Mouse (Mus musculus) kidney, adult 2 months (tissue): ENCODE data around the gene Lpp. TPM values are rescaled to one million over a fixed set of nuclear protein-coding genes. Genes with fewer than 3 reads are reported as not detected.

Source experiments
- DNase-seq: peaks from one replicate; pipeline ENCODE4 v3.0.0; 2021
- H3K27ac ChIP-seq: fragments of 200-500 bp; 2 replicates; pipeline ENCODE4 v1.5.1; 2012; ENCODE audit warnings: low read depth, low read length, control low read depth, inconsistent platforms; ENCODE audit not compliant: insufficient read depth
- H3K27me3 ChIP-seq: fragments of 200-500 bp; replicated peaks from 2 replicates; pipeline ENCODE4 v1.6.1; 2012; ENCODE audit warnings: mild to moderate bottlenecking, moderate library complexity, low read length, inconsistent platforms; ENCODE audit not compliant: control insufficient read depth, insufficient read depth
- H3K36me3 ChIP-seq: fragments of 200-500 bp; 2 replicates; pipeline ENCODE4 v1.6.1; 2012; ENCODE audit warnings: mild to moderate bottlenecking, moderate library complexity, low read length, inconsistent platforms; ENCODE audit not compliant: control insufficient read depth, insufficient read depth
- H3K4me1 ChIP-seq: fragments of 200-500 bp; 2 replicates; pipeline ENCODE4 v1.6.1; 2011; ENCODE audit warnings: low read length; ENCODE audit not compliant: control insufficient read depth, insufficient read depth
- H3K4me3 ChIP-seq: fragments of 200-500 bp; 2 replicates; pipeline ENCODE4 v1.5.1; 2011; ENCODE audit warnings: mild to moderate bottlenecking, low read depth, low read length, control low read depth; ENCODE audit not compliant: insufficient read depth
- CTCF ChIP-seq: fragments of 200-500 bp; conservative IDR thresholded peaks from 2 replicates; pipeline ENCODE4 v1.5.1; 2011; ENCODE audit warnings: low read depth, mild to moderate bottlenecking, control low read depth, low read length, moderate library complexity, mixed read lengths; ENCODE audit not compliant: insufficient read depth, insufficient read length
- POLR2A ChIP-seq: fragments of 200-500 bp; IDR thresholded peaks from one replicate; pipeline ENCODE4 v1.6.1; 2011; ENCODE audit warnings: low read depth, low read length, control low read depth
- WGBS: fragments of 180-500 bp; shearing (Covaris S2); methylation state at CpG from one replicate; pipeline ENCODE4 v1.1.7; 2018; 5-methylcytosine and 5-hydroxymethylcytosine counted together
- polyA plus RNA-seq: library from polyadenylated mRNA; depleted of rRNA; stranded (reverse); fragments of >200 nt; gene quantifications from 2 replicates; pipeline ENCODE4 v1.2.3, GENCODE M21; 2012

Gene Lpp
- polyA plus RNA-seq, 1 experiment, result 15.9 TPM

DNA sequence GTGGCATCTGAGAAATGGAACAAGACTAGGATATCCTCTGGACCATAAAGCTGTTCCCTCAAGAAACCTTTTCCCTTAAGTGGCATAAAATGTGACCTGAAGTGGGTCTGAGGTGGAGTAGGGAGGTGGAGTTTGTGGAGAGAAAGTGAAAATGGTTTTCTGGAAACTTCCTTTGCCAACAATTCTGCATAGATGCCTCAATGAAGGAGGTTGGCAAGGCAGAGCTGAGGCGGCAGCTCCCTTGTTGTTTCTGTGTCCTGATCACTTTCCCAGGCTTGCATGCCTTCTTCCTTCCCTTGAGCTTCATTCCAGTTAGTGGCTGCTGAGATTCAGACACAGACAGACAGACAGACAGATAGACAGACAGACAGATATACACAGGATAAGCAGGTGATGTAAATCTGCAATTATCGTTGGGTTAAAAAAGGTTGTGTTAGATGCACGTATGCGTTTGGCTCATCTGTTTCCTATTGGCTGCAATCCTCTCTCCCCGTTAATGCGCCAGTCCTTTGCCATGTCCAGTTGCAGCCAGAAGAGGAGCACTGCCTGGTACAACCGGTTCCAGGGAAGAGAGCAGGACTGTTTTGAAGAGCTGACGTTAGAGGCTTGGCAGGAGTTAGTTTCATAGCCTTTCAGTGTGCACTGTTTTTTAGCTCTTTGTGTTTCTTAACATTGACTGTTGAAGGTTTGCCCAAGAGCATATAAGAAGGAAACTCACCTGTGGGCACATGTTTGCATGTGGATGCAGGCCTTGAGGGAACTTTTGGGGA, 96.4 kb downstream of the Lpp start:
- no peaks in the 10 kb centered on the region for H3K27me3 ChIP-seq

DNA sequence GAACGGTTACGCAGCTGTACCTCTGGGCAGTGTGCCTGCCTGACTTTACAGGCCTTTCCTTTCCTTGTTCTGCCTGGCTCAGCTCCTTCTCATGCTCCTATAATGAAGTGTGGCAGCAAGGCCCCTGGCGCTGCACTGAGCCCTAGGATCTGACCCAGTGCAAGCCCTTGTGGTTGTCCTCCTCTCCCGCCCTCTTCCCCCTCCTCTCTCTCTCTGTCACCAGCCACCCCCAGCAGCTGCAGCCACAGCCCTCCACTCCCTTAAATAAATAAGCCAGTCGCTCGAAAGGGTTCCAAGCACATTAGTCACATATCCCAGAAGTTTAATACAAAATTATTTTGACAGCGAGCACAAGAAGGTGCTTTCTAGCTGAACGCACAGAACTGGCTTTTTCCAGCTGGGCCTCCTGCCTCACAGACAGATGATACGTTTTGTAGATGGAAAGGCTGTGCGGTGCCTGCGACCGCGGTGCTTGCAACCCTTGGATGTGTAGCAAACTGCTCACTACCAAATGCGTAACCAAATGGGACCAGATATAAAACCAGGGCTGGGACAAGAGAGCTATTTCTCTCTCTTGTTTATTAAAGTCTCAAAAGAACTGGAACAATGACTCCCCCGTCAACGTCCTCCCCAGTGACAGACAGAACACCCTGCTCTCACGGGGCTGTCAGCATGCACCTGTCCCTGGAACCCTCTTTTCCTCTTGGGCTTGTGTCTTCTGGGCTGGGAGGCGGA, 97.6 kb downstream of the Lpp start:
- WGBS, result 53% methylated on average over 18 of the region's 18 CpGs
- peak; percentile 55 for DNase-seq
- Histone ChIP-seq H3K4me3 (no peak overlapping the region), H3K27ac (peak overlapping the region; percentile 24; the same call in 1 of the 2 replicates), H3K36me3 (no peaks in the 10 kb centered on the region), H3K4me1 (peaks cover 29% of the 10 kb centered on the region), H3K27me3 (no peaks in the 10 kb centered on the region)
- TF ChIP-seq CTCF (no peak), POLR2A (no peak)

More for the DNA sequence above, 96.4 kb downstream of the Lpp start:
- Histone ChIP-seq H3K4me1 (peaks cover 30% of the 10 kb centered on the region), H3K27ac (no peak overlapping the region), H3K4me3 (no peak overlapping the region), H3K36me3 (no peaks in the 10 kb centered on the region)
- 82% methylated on average over 8 of the region's 8 CpGs for WGBS
- TF ChIP-seq POLR2A (no peak), CTCF (no peak)
- DNase-seq, result no peak

DNA sequence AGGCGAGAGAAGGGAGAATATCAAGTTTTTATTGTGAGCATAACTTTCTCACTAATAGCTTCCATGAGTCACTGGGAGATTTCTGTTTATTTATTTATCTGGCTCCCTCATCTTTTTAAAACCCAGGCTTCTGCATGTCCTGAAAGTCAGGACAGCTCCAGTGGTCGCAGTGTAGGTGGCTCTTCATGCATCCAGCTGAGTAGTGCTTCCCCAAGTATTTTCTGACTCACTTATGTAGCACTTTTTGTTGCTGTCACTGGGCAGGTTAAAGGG, 98.1 kb downstream of the Lpp start:
- Histone ChIP-seq H3K27ac (peak overlapping the region; percentile 24; the same call in 1 of the 2 replicates), H3K4me3 (no peak overlapping the region), H3K4me1 (peaks cover 29% of the 10 kb centered on the region), H3K27me3 (no peaks in the 10 kb centered on the region), H3K36me3 (no peaks in the 10 kb centered on the region)
- no peak for DNase-seq
- WGBS, result 61% methylated on average over 2 of the region's 2 CpGs
- TF ChIP-seq POLR2A (no peak), CTCF (no peak)

DNA sequence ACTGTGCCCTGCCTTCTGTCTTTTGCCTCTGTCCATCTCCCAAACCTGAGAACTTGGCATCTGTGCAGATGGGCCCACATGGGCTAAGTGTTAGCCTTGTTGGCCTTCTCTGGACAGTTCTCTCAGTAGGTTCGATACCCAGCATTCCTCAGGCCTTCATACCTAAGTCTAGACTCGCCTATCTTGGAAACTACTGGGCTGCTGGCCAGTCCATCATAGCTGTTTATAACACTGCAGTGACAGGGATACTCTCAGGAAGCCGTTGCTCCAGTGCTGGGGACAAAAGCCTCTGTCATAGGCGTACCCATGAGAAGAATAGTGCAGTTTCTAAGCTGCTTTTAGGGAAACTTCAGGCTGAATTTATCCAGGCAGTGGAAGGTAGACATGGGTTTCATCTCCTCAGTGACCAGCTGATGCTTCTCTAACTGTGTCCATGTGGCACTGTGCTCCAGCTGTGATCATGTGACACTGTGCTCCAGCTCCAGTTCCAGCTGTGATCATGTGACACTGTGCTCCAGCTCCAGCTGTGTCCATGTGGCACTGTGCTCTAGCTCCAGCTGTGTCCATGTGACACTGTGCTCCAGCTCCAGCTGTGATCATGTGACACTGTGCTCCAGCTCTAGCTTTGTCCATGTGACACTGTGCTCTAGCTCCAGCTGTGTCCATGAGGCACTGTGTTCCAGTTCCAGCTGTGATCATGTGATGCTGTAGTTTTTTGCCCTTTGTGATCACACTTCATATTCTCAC, 99.1 kb downstream of the Lpp start:
- no peak overlapping the region for H3K4me3 ChIP-seq
- no peak for DNase-seq
- WGBS, result 63% methylated on average over 4 of the region's 4 CpGs

DNA sequence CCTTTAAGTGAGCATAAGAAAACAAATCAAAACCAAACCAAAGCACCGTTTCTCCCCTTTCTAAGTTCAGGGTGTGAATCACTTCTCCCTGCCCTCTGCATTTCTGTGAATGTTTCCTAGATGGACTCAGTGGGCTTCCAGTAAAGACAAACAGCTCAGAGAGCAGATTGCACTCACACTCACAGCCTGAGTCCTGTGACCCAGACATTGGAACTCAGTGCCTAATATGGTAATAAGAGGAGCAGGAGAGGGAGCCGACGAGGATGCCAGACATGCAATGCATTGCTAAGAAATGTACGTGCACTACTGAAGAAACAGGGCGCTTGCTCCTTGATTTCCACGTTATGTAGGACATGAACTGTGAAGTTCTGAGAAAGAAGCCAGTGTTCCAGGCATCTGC, 101.2 kb downstream of the Lpp start:
- TF ChIP-seq POLR2A (no peak), CTCF (no peak)
- Histone ChIP-seq H3K27ac (no peak overlapping the region; the same call in 1 of the 2 replicates), H3K27me3 (no peaks in the 10 kb centered on the region), H3K36me3 (no peaks in the 10 kb centered on the region), H3K4me1 (peaks cover 25% of the 10 kb centered on the region), H3K4me3 (no peak overlapping the region)
- DNase-seq, result peak; percentile 46
- 32% methylated on average over 6 of the region's 6 CpGs for WGBS

More for the DNA sequence above, 99.1 kb downstream of the Lpp start:
- H3K27me3 ChIP-seq, result no peaks in the 10 kb centered on the region
- no peak overlapping the region for H3K27ac ChIP-seq
- H3K36me3 ChIP-seq, result no peaks in the 10 kb centered on the region
- TF ChIP-seq POLR2A, result no peak
- no peak for TF ChIP-seq CTCF
- H3K4me1 ChIP-seq, result peaks cover 33% of the 10 kb centered on the region

DNA sequence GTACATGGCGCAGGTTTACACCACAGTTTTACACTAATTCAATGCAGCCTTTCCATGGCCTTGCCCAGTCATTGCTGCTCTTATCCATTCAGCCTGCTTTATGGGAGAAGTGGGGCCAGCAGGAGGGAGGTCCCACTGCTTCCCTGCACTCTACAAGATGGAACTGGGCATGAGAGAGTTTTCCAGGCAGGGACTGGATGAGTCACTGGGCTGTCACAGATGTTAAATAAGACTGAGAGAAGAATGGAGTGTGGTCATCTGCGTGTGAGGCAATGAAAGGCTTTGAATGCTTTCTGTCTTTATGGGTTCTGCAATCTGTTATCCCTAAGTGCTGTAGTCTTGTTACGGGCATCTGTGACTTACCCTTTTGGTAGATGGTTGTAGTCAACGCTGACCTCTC, 102.2 kb downstream of the Lpp start:
- H3K4me1 ChIP-seq, result peaks cover 22% of the 10 kb centered on the region
- 91% methylated on average over 4 of the region's 4 CpGs for WGBS
- H3K36me3 ChIP-seq, result no peaks in the 10 kb centered on the region
- TF ChIP-seq CTCF (no peak), POLR2A (no peak)
- H3K27me3 ChIP-seq, result no peaks in the 10 kb centered on the region
- H3K27ac ChIP-seq, result no peak overlapping the region
- no peak overlapping the region for H3K4me3 ChIP-seq
- no peak for DNase-seq

DNA sequence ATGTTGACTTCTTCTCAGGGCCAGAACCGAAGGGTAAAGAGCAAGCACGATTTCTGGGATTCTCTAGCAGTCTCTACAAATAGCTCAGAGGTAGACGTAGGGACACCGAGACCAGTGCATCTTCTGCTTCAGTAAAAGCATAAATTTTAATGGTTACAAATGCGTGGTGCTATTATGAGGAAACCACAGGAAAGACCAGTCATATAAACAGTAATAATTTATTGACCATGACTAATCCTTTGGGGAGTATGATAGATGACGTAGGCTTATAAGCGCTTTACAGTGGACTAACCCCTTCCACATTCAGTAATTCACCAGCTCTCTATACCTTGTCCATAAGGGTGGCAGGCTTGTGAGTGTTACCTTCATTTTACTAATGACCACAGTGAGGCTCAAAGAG, 103.3 kb downstream of the Lpp start:
- H3K4me1 ChIP-seq, result peaks cover 15% of the 10 kb centered on the region
- no peak overlapping the region for H3K27ac ChIP-seq
- no peak overlapping the region for H3K4me3 ChIP-seq
- no peaks in the 10 kb centered on the region for H3K27me3 ChIP-seq
- no peaks in the 10 kb centered on the region for H3K36me3 ChIP-seq
- TF ChIP-seq CTCF, result no peak
- TF ChIP-seq POLR2A, result no peak
- DNase-seq, result no peak
- 66% methylated on average over 7 of the region's 7 CpGs for WGBS
